Mouse (Mus musculus): ENCODE results near the gene Smco3.
"Not testable (repeated sequence)": the region's sequence is repeated elsewhere in the genome, so short reads cannot be mapped to it uniquely, and the experiment has no call there.

Gene Smco3

DNA sequence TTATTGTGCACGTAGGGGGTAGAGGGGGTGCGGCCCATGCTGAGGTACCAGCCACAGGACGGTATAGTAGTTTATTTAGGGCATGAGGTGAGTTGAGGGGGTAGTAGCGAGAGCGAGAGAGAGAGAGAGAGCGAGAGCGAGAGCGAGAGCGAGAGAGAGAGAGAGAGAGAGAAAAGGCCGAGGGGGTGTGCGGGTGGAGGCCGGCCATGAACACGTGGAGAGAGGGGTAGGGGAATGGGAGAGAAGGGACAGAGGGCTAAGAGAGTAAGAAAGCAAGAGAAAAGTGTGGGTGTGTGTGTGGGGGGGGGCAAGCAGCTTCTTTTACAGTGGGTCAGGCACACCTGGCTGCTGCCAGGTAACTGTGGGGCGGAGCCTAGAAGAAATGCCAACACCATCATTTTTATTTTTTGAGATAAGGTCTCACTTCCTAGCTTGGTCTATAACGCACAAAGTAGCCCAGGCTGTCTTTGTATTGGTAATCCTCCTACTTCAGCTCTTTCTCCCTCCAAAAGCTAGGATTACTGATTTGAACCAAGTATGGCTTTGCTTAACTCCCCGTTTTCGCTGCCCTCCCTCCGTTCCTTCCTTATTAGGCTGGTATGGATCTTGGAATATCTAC lies 27.7 kb downstream of the Smco3 start:
- in situ Hi-C loops (cut with MboI, MseI), result loop anchor here (5.0 to 25.0 kb wide), 2 partner anchors 130 to 930 kb away; partner anchors contain the start of gene Strap

DNA sequence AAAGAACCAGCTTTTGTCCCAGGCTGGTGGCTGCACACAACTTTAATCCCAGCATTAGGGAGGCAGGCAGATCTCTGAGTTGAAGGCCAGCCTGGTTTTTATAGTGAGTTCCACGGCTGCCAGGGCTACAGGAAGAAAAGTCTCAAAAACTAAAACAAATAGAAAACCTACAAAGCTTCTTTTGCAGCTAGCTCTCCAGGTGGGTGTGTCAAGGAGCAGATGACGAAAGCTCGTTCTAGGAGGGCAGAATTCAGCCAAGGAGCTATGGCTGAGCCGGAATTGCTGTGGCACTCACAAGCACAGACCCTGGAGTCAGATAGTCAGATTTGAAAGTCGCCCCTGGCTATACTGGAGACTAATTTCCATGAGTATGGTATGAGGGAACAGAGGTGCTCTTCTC lies 28.4 kb downstream of the Smco3 start:
- in situ Hi-C loops (cut with MboI, MseI), result loop anchor here (5.0 to 25.0 kb wide), 2 partner anchors 130 to 930 kb away; partner anchors contain the start of gene Strap

DNA sequence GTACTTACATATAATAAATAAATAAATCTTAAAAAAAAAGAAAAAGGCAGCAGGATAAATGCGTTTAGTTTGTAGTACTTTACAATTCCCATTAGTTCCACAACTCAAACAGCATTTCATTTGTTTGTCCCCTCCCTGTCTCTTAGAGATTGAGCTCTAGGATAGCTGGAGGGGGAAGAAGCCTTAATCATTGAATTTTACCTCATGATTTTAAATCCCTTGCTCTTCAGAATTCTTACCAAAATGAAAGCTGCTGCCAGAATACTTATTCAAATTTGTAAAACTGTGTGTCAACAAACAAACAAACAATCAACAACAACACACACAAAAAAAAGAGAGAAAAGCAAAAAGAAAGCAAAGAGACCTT lies 29.9 kb downstream of the Smco3 start:
- in situ Hi-C loops (cut with MboI, MseI), result loop anchor here (5.0 to 25.0 kb wide), 2 partner anchors 132 to 932 kb away; partner anchors contain the start of gene Strap

DNA sequence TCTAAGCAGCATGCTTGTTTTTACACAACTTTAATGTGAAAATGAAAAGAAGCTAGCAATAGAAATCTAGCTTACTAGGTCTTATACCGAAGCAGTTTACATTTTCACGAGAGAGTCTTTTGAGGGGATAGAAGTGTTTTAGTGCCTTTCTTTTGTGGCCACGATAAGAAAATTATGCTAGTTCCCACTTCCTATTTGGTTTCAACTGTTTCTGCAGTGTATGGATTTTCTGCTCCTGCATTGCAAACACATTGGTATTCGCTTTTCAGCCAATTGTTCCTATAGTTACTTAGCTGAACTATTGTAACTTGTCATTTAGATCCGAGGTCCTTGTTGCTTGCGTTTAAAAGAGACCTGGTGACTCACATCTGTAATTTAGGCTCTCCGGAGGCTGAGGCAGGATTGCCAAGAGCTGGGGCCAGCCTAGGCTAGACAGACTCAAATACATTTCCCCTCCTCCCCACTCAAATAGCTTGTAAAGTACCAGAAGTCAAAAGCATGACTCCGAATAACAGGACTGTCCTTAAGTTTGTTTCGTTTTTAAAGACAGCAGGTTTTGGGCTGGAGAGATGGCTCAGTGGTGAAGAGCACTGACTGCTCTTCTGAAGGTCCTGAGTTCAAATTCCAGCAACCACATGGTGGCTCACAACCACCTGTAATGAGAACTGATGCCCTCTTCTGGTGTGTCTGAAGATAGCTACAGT lies 30.4 kb downstream of the Smco3 start:
- in situ Hi-C loops (cut with MboI, MseI), result loop anchor here (5.0 to 25.0 kb wide), 2 partner anchors 132 to 932 kb away; partner anchors contain the start of gene Strap

DNA sequence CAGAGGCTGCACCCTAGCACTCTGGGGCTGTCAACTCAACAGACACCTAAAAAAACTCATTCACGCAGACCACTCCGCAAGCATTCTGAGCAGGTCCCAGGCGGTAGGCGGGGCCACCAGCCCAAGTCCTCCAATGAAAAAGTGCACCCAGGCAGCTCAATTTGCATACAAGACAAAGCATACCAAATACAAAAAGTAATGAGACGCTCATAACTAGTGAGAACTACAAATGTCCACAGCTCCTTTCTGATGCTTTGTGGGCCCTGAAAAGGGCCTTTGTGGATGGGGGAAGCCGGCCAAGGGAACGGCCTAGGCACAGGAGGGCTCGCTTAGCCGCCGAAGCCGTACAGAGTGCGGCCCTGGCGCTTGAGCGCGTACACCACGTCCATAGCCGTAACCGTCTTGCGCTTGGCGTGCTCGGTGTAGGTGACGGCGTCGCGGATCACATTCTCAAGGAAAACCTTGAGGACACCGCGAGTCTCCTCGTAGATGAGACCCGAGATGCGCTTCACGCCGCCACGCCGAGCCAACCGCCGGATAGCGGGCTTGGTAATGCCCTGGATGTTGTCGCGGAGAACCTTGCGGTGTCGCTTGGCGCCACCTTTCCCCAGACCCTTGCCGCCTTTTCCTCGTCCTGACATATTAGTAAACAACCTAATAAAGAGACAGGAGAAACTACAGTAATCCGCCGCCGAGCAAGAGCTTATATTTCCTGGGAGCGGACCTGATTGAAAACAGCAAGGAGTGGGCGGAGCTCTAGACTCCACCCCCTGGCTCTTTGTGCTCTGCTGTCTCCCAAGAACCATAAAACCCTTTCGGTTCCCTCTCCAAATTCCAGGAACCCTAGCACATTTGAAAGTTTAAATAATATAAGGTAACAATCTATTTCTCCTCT lies 31.3 kb downstream of the Smco3 start, which contains the start of gene Hist4h4:
TSS of gene Hist4h4 (minus strand) at position 677 of the 895 bp plus-strand sequence.
- in situ Hi-C loops (cut with MboI, MseI), result loop anchor here (25.0 kb wide), 1 partner anchor 933 kb away; the partner anchor contains the start of gene Strap

DNA sequence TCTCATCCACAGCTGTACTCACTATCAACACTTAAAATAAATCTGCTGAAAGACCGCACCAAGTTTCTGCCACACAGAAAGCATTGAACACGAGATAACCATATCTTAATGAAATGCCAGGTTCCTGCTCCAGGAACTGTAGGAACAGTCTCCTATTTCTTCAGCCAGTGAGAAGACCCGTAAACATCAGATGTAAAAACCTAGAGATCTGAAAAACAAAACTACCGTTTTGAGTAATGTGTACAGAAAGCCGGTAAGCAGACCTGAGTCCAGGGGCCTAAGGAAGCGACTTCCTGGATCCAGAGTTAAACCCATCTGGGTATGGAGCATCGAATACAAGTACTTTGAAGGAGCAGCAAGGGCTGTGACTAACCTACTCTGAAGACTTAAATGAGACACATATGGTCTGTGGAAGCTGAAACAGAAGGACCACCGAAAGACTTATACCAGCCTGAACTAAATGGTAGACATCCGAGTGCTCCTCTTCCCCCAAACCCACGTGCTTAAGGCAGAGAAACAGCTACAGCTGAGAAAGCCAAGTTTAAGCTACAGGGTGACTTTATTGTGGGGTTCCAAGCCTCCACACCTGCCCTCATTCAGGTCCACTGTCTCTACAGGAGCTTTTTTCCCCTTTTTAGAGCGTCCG lies 32.0 kb downstream of the Smco3 start:
- in situ Hi-C loops (cut with MboI, MseI), result loop anchor here (25.0 kb wide), 1 partner anchor 934 kb away; the partner anchor contains the start of gene Strap

DNA sequence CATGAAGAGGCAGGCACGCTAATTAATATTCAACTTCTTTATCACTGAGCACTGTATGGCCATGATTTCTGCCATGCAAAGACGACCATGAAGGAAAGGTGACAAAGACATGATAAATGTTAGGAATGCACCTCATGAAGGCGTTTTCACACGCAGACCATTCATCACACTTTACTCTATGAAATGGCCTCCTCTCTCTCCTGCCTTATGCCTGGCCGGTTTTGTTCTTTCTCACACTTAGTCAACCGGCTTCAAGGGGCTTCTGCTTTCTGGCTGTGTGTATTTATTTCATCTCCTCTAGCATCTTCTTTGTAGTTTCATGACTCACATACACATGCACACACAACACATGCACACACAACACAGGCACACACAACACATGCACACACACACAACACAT lies 34.0 kb downstream of the Smco3 start:
- in situ Hi-C loops (cut with MboI, MseI), result loop anchor here (25.0 kb wide), 1 partner anchor 936 kb away; the partner anchor contains the start of gene Strap

DNA sequence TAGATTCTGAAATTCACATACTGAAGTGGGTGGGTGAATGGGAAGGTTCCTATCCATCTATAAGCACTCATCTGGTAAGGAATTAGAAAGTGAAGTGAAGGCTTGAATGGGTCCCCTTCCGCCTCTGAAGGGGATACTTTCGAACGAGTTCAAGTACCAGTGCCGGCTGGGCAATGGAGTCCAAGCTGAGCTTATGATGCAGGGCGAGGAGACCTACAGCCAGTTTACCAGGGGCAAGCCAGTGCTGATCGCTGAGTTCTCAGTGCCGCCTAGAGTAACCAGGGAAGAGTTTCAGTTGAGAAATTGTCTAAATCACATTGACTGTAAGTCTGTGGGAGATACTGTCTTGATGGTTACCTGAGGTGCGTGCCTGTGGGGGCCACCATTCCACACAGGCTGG lies 34.5 kb downstream of the Smco3 start:
- in situ Hi-C loops (cut with MboI, MseI), result loop anchor here (25.0 kb wide), 1 partner anchor 937 kb away; the partner anchor contains the start of gene Strap

DNA sequence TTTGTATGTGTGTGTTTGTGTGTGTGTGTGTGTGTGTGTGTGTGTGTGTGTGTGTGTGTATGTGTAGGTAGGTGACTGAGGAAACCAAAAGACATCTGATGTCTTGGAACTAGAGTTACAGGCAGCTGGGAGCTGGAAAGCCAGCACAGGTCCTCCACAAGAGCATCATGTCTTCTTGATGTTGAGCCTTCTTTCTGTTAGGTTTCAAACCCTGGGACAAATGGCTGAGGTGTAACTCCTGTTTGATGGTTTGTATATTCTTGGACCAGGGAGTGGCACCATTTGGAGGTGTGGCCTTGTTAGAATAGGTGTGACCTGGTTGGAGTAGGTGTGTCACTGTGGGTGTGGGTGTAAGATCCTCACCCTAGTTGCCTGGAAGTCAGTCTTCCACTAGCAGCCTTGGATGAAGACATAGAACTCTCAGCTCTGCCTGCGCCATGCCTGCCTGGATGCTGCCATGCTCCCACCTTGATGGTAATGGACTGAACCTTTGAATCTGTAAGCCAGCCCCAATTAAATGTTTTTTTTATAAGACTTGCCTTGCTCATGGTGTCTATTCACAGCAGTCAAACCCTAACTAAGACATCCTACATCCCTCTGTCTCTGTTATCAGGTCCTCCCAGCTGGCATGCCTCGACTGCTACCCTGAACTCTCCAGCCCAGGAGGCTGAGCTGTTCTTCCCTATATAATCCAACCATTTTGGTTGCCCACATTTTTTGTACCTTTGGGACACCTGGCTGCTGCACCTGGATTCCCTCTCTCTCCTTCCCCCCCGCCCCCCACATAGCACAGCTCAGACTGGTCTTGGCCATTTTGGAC lies 37.2 kb downstream of the Smco3 start:
- in situ Hi-C loops (cut with MboI, MseI), result not testable (repeated sequence)

DNA sequence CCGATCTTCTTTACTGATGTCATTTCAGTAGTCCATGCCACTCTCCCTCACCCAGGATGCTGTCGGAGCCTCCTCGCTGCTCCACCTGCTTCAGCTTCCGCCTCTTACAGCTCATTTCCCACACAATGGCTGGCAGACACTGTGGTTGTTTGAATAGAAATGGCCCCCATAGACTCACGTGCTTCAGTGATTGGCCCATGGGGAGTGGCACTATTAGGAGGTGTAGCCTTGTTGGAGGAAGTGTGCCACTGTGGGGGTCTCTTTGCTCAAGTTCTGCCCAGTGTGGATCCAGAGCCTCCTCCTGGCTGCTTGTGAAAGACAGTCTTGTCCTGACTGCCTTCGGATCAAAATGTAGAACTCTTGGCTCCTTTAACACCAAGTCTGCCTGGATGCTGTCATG lies 39.4 kb downstream of the Smco3 start:
- in situ Hi-C loops (cut with MboI, MseI), result no loop called here

DNA sequence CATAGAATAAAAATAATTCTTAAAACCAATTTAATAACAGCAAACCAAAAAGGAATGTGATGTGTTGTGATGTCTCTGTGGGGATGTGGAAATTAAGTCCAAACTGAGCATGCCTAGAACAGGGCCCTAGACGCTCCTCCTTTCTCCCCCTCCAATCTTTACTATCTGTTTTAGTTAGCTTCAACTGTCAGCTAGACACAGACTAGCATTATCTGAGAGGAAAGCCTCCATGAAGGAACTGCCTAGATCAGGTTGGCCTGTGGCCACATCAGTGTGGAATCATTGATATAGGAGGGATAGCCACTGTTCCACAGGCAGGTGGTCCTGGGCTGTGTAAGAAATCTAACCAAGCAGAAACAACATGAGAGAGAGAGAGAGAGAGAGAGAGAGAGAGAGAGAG lies 40.1 kb downstream of the Smco3 start:
- in situ Hi-C loops (cut with MboI, MseI), result no loop called here

DNA sequence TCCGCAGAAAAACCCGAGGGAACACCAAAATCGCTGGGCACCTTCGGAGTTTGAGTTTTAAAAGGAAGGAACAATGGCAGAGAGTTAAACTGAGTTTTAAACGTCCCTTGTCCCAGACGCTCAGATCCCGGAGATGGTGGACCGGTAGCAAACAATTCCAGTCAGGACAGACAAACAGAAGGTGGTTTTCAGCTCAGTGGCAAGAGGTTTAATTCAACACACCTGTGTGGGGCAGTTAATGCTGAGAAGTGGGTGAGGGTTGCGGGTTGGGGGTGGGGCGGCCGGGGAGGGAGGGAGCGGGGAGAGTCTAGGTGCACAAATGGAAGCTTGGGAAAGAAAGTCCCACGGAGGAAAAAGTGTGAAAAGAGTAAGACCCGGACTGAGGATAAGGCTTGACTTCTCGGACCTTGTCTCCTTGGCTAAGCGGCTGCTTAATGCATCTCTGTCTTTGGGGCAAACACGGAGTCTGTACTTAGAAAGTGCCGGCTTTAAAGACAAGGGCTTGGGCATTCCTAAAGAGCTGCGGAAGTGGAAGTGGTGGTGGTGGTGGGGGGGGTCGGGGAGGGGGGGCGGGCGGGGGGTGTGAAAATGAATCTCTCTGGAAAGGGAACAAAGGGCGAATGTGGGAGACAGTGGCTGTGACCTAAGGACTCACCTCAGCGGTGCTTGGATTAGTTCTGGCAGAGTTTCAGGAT lies 41.3 kb downstream of the Smco3 start:
- in situ Hi-C loops (cut with MboI, MseI), result no loop called here

DNA sequence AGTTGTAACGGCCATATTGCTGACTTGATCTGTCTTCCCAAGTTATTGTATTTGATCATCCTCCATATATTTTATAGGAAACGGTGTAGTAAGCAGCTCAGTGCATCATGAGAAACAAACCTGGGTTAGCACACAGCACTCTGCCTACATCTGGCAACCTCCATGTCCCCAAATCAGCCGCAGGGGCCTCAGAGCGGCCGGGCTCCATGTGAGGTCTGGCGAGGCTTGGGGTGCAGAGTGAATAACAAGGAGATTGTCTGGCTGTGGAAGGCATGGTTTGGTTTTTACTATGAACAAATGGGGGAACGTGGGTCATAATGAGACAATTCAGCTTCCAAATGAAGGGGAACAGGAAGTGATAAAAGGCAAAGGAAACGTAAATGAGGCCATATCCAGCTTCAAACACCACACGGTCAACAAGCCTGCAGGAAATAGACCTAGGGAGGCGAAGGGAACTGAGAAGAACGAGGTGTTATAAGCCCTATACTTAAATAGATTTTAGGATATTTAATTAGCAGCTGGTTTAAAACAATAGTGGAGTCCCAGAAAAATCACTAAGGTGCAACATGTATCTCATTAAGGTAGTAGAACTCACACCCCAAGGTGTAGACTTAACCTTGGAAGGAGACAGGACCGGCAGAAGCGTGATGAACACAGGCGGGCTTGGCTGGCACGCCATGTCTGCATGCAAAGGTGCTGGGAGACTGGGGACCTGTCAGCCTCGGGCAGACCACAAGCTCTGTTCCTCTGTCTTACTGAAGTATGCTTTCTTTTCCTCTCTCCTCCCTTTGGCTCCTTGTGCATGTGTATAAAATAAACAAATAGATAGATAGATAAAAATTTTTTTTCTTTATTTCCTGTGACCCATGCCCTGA lies 42.1 kb downstream of the Smco3 start:
- in situ Hi-C loops (cut with MboI, MseI), result no loop called here

DNA sequence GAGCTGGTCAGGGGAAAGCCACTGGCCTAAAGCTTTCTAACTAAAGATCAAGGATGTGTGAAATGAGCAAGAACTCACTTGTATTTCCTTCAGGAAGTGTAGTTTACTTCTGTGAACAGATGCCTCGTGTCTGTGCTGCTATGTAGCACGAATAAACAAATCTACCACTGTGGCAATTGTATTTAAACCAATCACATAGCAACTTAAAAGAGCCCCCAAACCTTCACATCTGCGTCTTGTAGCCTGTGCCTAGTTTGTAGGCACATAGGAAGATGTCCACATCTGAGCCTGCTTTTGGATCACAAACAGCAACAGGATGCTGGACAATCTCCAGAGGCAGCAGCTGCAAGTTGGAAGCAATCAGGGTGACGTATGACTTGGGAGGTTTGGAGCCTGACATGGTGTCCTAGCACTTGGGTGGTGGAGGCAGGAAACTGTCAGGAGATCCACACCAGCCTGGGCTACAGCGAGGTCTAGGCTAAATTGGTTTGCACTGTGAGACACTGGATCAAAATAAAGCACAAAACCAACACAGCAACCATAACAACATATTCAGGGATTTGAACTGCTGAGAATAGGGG lies 45.8 kb downstream of the Smco3 start:
- in situ Hi-C loops (cut with MboI, MseI), result loop anchor here (10.0 kb wide), 1 partner anchor 345 kb away; no protein-coding TSS in a partner anchor

DNA sequence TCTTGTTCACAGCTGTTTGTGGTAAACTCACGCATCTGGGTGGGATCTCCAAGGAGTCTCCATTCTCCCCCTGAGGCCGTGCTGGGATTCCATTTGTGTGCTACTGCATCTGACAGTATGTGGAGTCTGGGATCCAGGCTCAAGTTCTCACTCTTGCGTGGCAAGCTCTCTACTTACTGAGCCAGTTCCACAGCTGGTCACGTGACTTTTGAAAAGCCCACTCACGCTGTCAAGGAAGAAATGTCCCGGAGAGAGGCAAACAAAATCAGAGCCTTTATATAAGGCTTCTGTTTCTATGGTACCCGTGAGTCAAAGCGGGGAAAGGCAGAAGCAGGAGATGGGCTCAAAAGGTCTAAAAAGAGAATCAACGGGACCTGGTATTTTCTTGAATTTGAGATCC lies 52.5 kb downstream of the Smco3 start:
- in situ Hi-C loops (cut with MboI, MseI), result loop anchor here (10.0 kb wide), 1 partner anchor 338 kb away; no protein-coding TSS in a partner anchor

DNA sequence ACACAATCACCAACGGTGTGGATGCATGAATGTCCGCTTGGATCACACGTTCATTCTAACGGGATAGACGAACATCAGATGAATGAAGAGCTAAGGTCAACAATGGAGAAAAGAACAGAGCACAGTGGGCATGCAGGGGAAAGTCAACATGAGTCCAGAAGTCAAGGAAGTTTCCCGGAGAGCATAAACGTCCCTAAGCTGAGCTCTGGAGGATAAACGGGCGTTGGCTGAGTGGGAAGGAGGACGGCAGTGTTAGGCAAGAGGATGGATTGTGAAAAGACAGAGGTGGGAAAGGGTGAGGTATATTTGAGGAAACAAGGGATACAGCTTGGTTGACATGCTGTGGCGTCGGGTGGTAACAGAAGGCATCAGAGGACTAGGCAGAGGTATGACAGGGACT lies 53.1 kb downstream of the Smco3 start:
- in situ Hi-C loops (cut with MboI, MseI), result loop anchor here (10.0 kb wide), 1 partner anchor 337 kb away; no protein-coding TSS in a partner anchor

DNA sequence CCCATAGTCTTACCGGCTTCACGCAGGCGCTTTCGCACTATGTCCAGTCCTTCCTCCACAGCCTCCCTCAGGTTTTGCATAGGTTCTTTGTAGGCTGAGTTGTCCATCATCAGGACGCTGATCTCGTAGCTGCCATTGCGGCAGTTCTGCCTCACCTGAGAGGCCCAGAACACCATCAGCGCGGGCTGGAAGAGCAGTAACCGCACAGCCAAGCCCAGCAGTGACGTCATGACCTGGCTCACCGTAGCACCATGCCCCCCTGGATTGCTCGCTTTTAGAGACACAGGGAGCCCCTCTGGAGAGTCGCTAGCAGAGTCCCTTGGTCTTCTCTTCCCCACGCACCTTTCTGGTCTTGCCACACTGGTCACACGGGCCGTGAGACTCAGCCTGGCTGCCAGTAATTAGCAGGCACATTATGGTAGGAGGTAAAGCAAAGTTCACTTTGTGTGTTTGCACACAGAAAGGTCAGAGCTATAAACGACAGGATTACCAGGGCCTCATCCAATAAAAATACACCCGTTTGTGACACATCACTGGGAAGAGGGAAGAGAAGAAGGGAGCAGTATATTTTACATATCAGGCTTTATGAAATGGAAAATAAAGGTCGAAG lies 53.8 kb downstream of the Smco3 start, which contains the start of gene Gucy2c:
TSS of gene Gucy2c (minus strand) at position 389 of the 610 bp plus-strand sequence.
- in situ Hi-C loops (cut with MboI, MseI), result loop anchor here (10.0 kb wide), 1 partner anchor 337 kb away; no protein-coding TSS in a partner anchor

Measured in regulatory T cell (primary cell).